Mouse (Mus musculus): ENCODE measurements at regions not wholly inside any gene's neighbourhood (a gene's known extent, or its start where the extent isn't known, plus 50 kb on each side); places are given as distances from the start of the nearest gene placed in this dataset.

- no peaks in the 10 kb centered on the region for H3K4me1 ChIP-seq (replicated peaks; ENCODE audit: control insufficient read depth, insufficient read depth)
- WGBS: 67% methylated on average over 3 of the region's 3 CpGs
- no peaks in the 10 kb centered on the region for H3K27me3 ChIP-seq (ENCODE audit: control insufficient read depth, insufficient read depth, low read length)
- no peak for ATAC-seq (ENCODE audit: low FRiP score, low TSS enrichment)
- no peak overlapping the region for H3K4me2 ChIP-seq (replicated peaks; ENCODE audit: low read depth)
- no peak overlapping the region for H3K4me3 ChIP-seq (ENCODE audit: low read depth, low read length)
- DNase-seq (ENCODE audit: low spot score): no peak
- H3K9ac ChIP-seq (ENCODE audit: low read length): no peak overlapping the region
- H3K27ac ChIP-seq (replicated peaks): no peak overlapping the region
- TF ChIP-seq CTCF (IDR thresholded peaks at IDR 0.05; ENCODE audit: low read depth) (no peak), EP300 (optimal IDR thresholded peaks at IDR 0.05) (no peak)
- no peaks in the 10 kb centered on the region for H3K36me3 ChIP-seq (ENCODE audit: control insufficient read depth, insufficient read depth, low read length)
- H3K9me3 ChIP-seq (ENCODE audit: control insufficient read depth, low read length): no peaks in the 10 kb centered on the region
Measured at GRCm38 (mm10) chr10:118501571-118501970, 60.7 kb downstream of the Ifng start.

DNA sequence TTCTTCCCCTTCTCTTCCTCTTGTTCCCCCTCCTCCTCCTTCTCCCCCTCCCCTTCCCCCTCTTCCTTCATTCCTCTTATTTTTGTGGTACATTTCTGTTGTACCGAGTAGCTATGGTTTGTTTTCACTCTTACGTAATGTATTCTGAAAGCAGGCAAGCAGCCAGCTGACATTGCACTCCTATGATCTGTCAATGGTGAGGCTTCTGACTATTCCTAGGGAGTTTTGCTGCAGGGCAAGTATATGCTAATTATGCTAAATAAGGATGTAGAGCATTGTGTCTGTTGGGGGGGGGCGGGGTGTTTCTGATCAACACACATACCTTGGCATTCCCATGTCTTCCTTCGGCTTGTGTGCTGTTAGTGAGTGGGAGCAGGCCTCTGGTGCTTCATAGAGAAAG lies 64.0 kb downstream of the Ifng start:
- no peaks in the 10 kb centered on the region for H3K9me3 ChIP-seq (ENCODE audit: control insufficient read depth, low read length)
- H3K4me3 ChIP-seq (ENCODE audit: low read depth, low read length): no peak overlapping the region
- H3K36me3 ChIP-seq (ENCODE audit: control insufficient read depth, insufficient read depth, low read length): no peaks in the 10 kb centered on the region
- H3K27ac ChIP-seq (replicated peaks): no peak overlapping the region
- TF ChIP-seq CTCF (IDR thresholded peaks at IDR 0.05; ENCODE audit: low read depth): no peak
- 56% methylated on average over 4 of the region's 4 CpGs for WGBS
- H3K9ac ChIP-seq (ENCODE audit: low read length): no peak overlapping the region
- ATAC-seq (ENCODE audit: low FRiP score, low TSS enrichment) (no peak), DNase-seq (ENCODE audit: low spot score) (no peak)
- H3K4me1 ChIP-seq (replicated peaks; ENCODE audit: control insufficient read depth, insufficient read depth): no peaks in the 10 kb centered on the region
- no peaks in the 10 kb centered on the region for H3K27me3 ChIP-seq (ENCODE audit: control insufficient read depth, insufficient read depth, low read length)
- no peak overlapping the region for H3K4me2 ChIP-seq (replicated peaks; ENCODE audit: low read depth)

DNA sequence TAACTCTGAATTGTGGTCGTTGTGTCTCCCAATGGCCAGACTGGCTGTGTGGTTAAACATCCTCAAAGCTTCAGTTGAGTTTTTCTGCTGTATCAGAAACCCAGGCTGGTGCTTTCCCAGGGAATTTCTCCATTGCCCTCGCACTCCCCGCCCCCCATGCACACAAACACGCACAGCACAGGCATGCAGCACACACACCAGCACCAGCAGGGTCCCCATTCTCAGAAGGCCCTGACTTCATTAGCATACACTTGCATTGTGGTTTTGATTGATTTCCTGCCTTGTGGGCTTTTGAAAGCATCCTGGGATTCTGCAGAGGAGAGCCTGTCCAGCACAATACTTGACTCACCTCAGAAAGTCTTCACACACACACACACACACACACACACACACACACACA lies 65.3 kb downstream of the Ifng start:
- ATAC-seq (ENCODE audit: low FRiP score, low TSS enrichment): no peak
- 59% methylated on average over 4 of the region's 4 CpGs for WGBS
- H3K4me1 ChIP-seq (replicated peaks; ENCODE audit: control insufficient read depth, insufficient read depth): no peaks in the 10 kb centered on the region

GRCm38 (mm10) chr10:118507630-118508029 lies 66.8 kb downstream of the Ifng start:
- DNase-seq (ENCODE audit: low spot score) (no peak), ATAC-seq (ENCODE audit: low FRiP score, low TSS enrichment) (no peak)
- no peak for TF ChIP-seq EP300 (optimal IDR thresholded peaks at IDR 0.05)
- peak; percentile 68 for TF ChIP-seq CTCF (IDR thresholded peaks at IDR 0.05; ENCODE audit: low read depth)
- H3K4me3 ChIP-seq (ENCODE audit: low read depth, low read length): no peak overlapping the region
- H3K36me3 ChIP-seq (ENCODE audit: control insufficient read depth, insufficient read depth, low read length): no peaks in the 10 kb centered on the region
- H3K27me3 ChIP-seq (ENCODE audit: control insufficient read depth, insufficient read depth, low read length): no peaks in the 10 kb centered on the region
- H3K4me2 ChIP-seq (replicated peaks; ENCODE audit: low read depth): no peak overlapping the region
- H3K27ac ChIP-seq (replicated peaks): no peak overlapping the region
- no peaks in the 10 kb centered on the region for H3K9me3 ChIP-seq (ENCODE audit: control insufficient read depth, low read length)
- WGBS: 41% methylated on average over 2 of the region's 2 CpGs
- no peak overlapping the region for H3K9ac ChIP-seq (ENCODE audit: low read length)
- H3K4me1 ChIP-seq (replicated peaks; ENCODE audit: control insufficient read depth, insufficient read depth): no peaks in the 10 kb centered on the region

More for the DNA sequence above, 65.3 kb downstream of the Ifng start:
- DNase-seq (ENCODE audit: low spot score): no peak
- Histone ChIP-seq H3K27ac (replicated peaks) (no peak overlapping the region), H3K27me3 (ENCODE audit: control insufficient read depth, insufficient read depth, low read length) (no peaks in the 10 kb centered on the region), H3K4me3 (ENCODE audit: low read depth, low read length) (no peak overlapping the region), H3K9me3 (ENCODE audit: control insufficient read depth, low read length) (no peaks in the 10 kb centered on the region), H3K4me2 (replicated peaks; ENCODE audit: low read depth) (no peak overlapping the region), H3K9ac (ENCODE audit: low read length) (no peak overlapping the region), H3K36me3 (ENCODE audit: control insufficient read depth, insufficient read depth, low read length) (no peaks in the 10 kb centered on the region)
- TF ChIP-seq EP300 (optimal IDR thresholded peaks at IDR 0.05) (no peak), CTCF (IDR thresholded peaks at IDR 0.05; ENCODE audit: low read depth) (no peak)

DNA sequence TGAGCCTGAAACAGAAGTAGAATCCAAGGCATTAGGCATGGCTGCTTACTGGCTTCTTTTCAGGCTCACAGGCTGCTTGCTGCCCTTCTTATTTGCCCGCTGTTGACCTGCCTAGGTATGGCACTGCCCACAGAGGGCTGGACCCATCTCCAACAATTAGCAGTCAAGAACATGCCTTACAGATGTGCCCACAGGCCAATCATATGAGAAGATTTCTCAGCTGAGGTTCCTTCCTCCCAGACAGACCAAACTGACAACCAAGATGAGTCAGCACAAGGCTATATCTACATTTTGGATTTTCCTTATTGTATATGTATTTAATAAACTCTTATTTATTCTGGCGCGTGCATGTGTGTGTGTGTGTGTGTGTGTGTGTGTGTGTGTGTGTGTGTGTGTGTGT lies 76.0 kb downstream of the Ifng start:
- H3K36me3 ChIP-seq (ENCODE audit: control insufficient read depth, insufficient read depth, low read length): no peaks in the 10 kb centered on the region
- no peak overlapping the region for H3K4me3 ChIP-seq (ENCODE audit: low read depth, low read length)
- 87% methylated on average over 3 of the region's 3 CpGs for WGBS
- no peak overlapping the region for H3K9ac ChIP-seq (ENCODE audit: low read length)
- H3K27me3 ChIP-seq (ENCODE audit: control insufficient read depth, insufficient read depth, low read length): no peaks in the 10 kb centered on the region
- H3K4me2 ChIP-seq (replicated peaks; ENCODE audit: low read depth): no peak overlapping the region
- no peak for TF ChIP-seq CTCF (IDR thresholded peaks at IDR 0.05; ENCODE audit: low read depth)
- TF ChIP-seq EP300 (optimal IDR thresholded peaks at IDR 0.05): no peak
- DNase-seq (ENCODE audit: low spot score): no peak
- no peaks in the 10 kb centered on the region for H3K4me1 ChIP-seq (replicated peaks; ENCODE audit: control insufficient read depth, insufficient read depth)
- ATAC-seq (ENCODE audit: low FRiP score, low TSS enrichment): no peak
- H3K9me3 ChIP-seq (ENCODE audit: control insufficient read depth, low read length): no peaks in the 10 kb centered on the region
- no peak overlapping the region for H3K27ac ChIP-seq (replicated peaks)

DNA sequence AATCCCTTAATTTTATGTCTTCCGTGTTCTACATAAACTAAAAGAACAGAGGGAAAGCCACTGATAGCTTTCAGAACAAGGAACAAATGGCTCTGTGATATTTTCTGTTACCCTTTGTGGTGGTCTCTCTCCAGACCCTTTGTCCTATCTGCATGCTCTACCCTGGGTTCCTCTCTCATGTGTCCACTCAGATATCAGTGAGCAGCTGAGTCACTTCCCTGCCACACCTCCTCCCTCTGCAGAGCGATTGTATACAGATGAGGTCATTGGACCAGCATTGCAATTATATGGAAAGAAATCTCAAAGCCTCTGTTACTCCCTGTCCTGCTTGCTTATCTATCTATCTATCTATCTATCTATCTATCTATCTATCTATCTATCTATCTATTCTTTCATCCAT lies 77.1 kb downstream of the Ifng start:
- WGBS: 72% methylated on average over 2 of the region's 2 CpGs
- Histone ChIP-seq H3K4me3 (ENCODE audit: low read depth, low read length) (no peak overlapping the region), H3K4me1 (replicated peaks; ENCODE audit: control insufficient read depth, insufficient read depth) (no peaks in the 10 kb centered on the region), H3K27me3 (ENCODE audit: control insufficient read depth, insufficient read depth, low read length) (no peaks in the 10 kb centered on the region), H3K27ac (replicated peaks) (no peak overlapping the region), H3K9ac (ENCODE audit: low read length) (no peak overlapping the region), H3K9me3 (ENCODE audit: control insufficient read depth, low read length) (no peaks in the 10 kb centered on the region), H3K36me3 (ENCODE audit: control insufficient read depth, insufficient read depth, low read length) (no peaks in the 10 kb centered on the region), H3K4me2 (replicated peaks; ENCODE audit: low read depth) (no peak overlapping the region)
- no peak for DNase-seq (ENCODE audit: low spot score)
- 0 out of 2 replicates have a peak, but pooled peaks have one; percentile 45 for ATAC-seq (ENCODE audit: low FRiP score, low TSS enrichment)
- no peak for TF ChIP-seq CTCF (IDR thresholded peaks at IDR 0.05; ENCODE audit: low read depth)
- no peak for TF ChIP-seq EP300 (optimal IDR thresholded peaks at IDR 0.05)

Measured in stomach, postnatal 0 days (tissue).